Comparison of ENCODE assay signal across 25 mouse cellular contexts in the genomic region with DNA sequence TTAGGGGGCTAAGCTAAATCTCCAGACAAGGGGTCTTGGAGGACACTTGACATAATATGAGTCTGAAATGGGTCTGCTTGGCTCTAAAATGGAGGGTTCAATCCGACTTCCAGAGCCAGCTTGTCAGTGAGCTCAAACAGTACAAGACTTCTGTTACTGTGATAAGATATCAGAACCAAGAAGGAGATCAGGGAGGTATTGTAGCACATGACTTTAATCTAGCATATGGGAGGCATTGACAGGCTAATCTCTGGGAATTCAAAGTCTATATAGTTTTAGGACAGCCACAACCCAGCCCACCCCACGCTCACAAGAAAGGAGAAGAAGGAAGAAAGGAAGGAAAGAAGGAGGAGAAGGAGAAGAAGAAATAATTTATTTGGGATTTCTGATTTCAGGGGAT. TPM values are rescaled to one million over a fixed set of nuclear protein-coding genes. Genes with fewer than 3 reads are reported as not detected.
DNase-seq lines count a peak whose midpoint lies in the region; ATAC-seq and TF ChIP-seq lines count a peak whose summit lies in the region.
"Had no signal": no experiment of that assay in that cellular context is flagged by ENCODE, and none has a peak within 500 bp of the region (broad histone marks: within the 10 kb centered on the region; RNA-seq: fewer than 3 reads in every experiment).

No protein-coding gene starts in this region.

- no peak for DNase-seq in liver, embryonic 14.5 days (ENCODE audit: low read depth in 3 of 3, low spot score in 3 of 3)
- DNase-seq in liver = no peak
- DNase-seq in lung, adult 2 months = no peak
- no peak for DNase-seq in retina, embryonic 14.5 days (ENCODE audit: low spot score)
- DNase-seq: adrenal gland, adult 8-10 months; adrenal gland, postnatal 14 days; adrenal gland, postnatal 36 days; B cell, adult 2 months; cerebellum, adult 11-12 months; cerebellum, adult 2 months; cerebellum, adult 9-10 months; cerebellum, postnatal 10 days; cerebellum, postnatal 25 days; forebrain, postnatal 0 days had no signal

- 47% methylated on average over 2 of the region's 2 CpGs for WGBS in intestine, embryonic 16.5 days
- 38% methylated on average over 2 of the region's 2 CpGs for WGBS in intestine, postnatal 0 days
- WGBS in liver, embryonic 14.5 days (ENCODE audit: insufficient replicate concordance) = 19% methylated on average over 2 of the region's 2 CpGs
- WGBS in lung, adult 2 months = 52% methylated on average over 2 of the region's 2 CpGs

- H3K4me3 ChIP-seq in intestine, embryonic 16.5 days (ENCODE audit: low read length) = no peak overlapping the region
- H3K4me3 ChIP-seq in intestine, postnatal 0 days (ENCODE audit: low read depth, low read length) = no peak overlapping the region
- H3K4me3 ChIP-seq in liver, embryonic 14.5 days (ENCODE audit: insufficient read depth in 1 of 2, low read depth in 2 of 2, low read length in 2 of 2) = no peak overlapping the region
- H3K4me3 ChIP-seq in ES-Bruce4 (ENCODE audit: low read depth, low read length) = no peak overlapping the region
- H3K4me3 ChIP-seq in lung, adult 2 months (replicated peaks; ENCODE audit: extremely low read depth, low read depth, low read length) = no peak overlapping the region
- H3K4me3 ChIP-seq: embryonic facial prominence, embryonic 10.5 days; embryonic facial prominence, embryonic 12.5 days; forebrain, embryonic 13.5 days; forebrain, embryonic 15.5 days had no signal

- 0 out of 2 replicates have a peak, but pooled peaks cover 2% of the 10 kb centered on the region for H3K4me1 ChIP-seq in intestine, embryonic 16.5 days (ENCODE audit: control insufficient read depth, insufficient read depth, low read length)
- no peaks in the 10 kb centered on the region for H3K4me1 ChIP-seq in intestine, postnatal 0 days (replicated peaks; ENCODE audit: control insufficient read depth, insufficient read depth, low read length)
- peaks cover 2 to 24% of the 10 kb centered on the region in 2 experiments; a peak in 3 of 4 replicates for H3K4me1 ChIP-seq in liver, embryonic 14.5 days (replicated peaks; ENCODE audit: control insufficient read depth in 2 of 2, insufficient read depth in 2 of 2, low read length in 1 of 2)
- no peaks in the 10 kb centered on the region for H3K4me1 ChIP-seq in ES-Bruce4 (ENCODE audit: control insufficient read depth, insufficient read depth, low read length)
- peaks cover 4% of the 10 kb centered on the region for H3K4me1 ChIP-seq in lung, adult 2 months (ENCODE audit: control insufficient read depth, insufficient read depth, low read length)
- H3K4me1 ChIP-seq: embryonic facial prominence, embryonic 12.5 days had no signal

- no peak for TF ChIP-seq POLR2A in ES-Bruce4 (IDR thresholded peaks at IDR 0.05; ENCODE audit: insufficient read depth, low read length)
- no peak for TF ChIP-seq POLR2A in lung, adult 2 months (IDR thresholded peaks at IDR 0.05; ENCODE audit: borderline replicate concordance, extremely low read depth, low read depth, low read length)

- H3K9me3 ChIP-seq in intestine, embryonic 16.5 days (ENCODE audit: control insufficient read depth, low read length) = no peaks in the 10 kb centered on the region
- no peaks in the 10 kb centered on the region for H3K9me3 ChIP-seq in intestine, postnatal 0 days (ENCODE audit: control insufficient read depth)
- no peaks in the 10 kb centered on the region for H3K9me3 ChIP-seq in liver, embryonic 14.5 days (ENCODE audit: control insufficient read depth, low read length)
- no peaks in the 10 kb centered on the region for H3K9me3 ChIP-seq in ES-Bruce4 (replicated peaks; ENCODE audit: control insufficient read depth, insufficient read depth, low read length, poor library complexity, severe bottlenecking)
- H3K9me3 ChIP-seq: embryonic facial prominence, embryonic 10.5 days; embryonic facial prominence, embryonic 12.5 days; forebrain, embryonic 13.5 days; forebrain, embryonic 15.5 days had no signal

- peaks cover 5% of the 10 kb centered on the region; the same call in 1 of the 2 replicates for H3K27me3 ChIP-seq in intestine, embryonic 16.5 days (replicated peaks; ENCODE audit: control insufficient read depth, insufficient read depth, low read length)
- H3K27me3 ChIP-seq in intestine, postnatal 0 days (replicated peaks; ENCODE audit: control insufficient read depth, insufficient read depth, low read length) = no peaks in the 10 kb centered on the region
- no peaks in the 10 kb centered on the region for H3K27me3 ChIP-seq in liver, embryonic 14.5 days (ENCODE audit: control insufficient read depth, insufficient read depth, low read length)
- H3K27me3 ChIP-seq in ES-Bruce4 (ENCODE audit: control insufficient read depth, insufficient read depth, low read length, poor library complexity, severe bottlenecking) = no peaks in the 10 kb centered on the region
- H3K27me3 ChIP-seq: CH12.LX; forebrain, embryonic 15.5 days had no signal

- ATAC-seq in intestine, embryonic 16.5 days = no peak
- no peak for ATAC-seq in intestine, postnatal 0 days
- ATAC-seq in liver, embryonic 14.5 days (ENCODE audit: insufficient read depth) = no peak
- ATAC-seq: activated CD4-positive, CD25-positive, alpha-beta regulatory T cell, adult 4 months; CD4-positive, CD25-positive, alpha-beta regulatory T cell, adult 4 months; forebrain, embryonic 13.5 days; forebrain, embryonic 15.5 days; forebrain, postnatal 0 days; Patski had no signal

- TF ChIP-seq CTCF in intestine, postnatal 0 days (IDR thresholded peaks at IDR 0.05; ENCODE audit: low read depth) = no peak
- no peak for TF ChIP-seq CTCF in liver, embryonic 14.5 days (IDR thresholded peaks at IDR 0.05; ENCODE audit: low read depth)
- TF ChIP-seq CTCF in ES-Bruce4 (IDR thresholded peaks at IDR 0.05; ENCODE audit: low read depth, low read length) = no peak
- no peak for TF ChIP-seq CTCF in lung, adult 2 months (IDR thresholded peaks at IDR 0.05; ENCODE audit: insufficient read depth, low read length)

- H3K9ac ChIP-seq in intestine, embryonic 16.5 days (ENCODE audit: low read depth, low read length) = no peak overlapping the region
- H3K9ac ChIP-seq in intestine, postnatal 0 days (ENCODE audit: low read depth, low read length) = no peak overlapping the region
- H3K9ac ChIP-seq in liver, embryonic 14.5 days (replicated peaks) = no peak overlapping the region
- H3K9ac ChIP-seq in ES-Bruce4 (ENCODE audit: low read depth, poor library complexity, severe bottlenecking) = no peak overlapping the region
- H3K9ac ChIP-seq: embryonic facial prominence, embryonic 12.5 days; forebrain, embryonic 13.5 days; forebrain, embryonic 15.5 days; forebrain, postnatal 0 days had no signal

- H3K4me2 ChIP-seq in intestine, embryonic 16.5 days (ENCODE audit: low read depth, low read length) = no peak overlapping the region
- no peak overlapping the region for H3K4me2 ChIP-seq in intestine, postnatal 0 days (replicated peaks; ENCODE audit: low read depth)
- H3K4me2 ChIP-seq in liver, embryonic 14.5 days (ENCODE audit: low read depth) = no peak overlapping the region
- H3K4me2 ChIP-seq: embryonic facial prominence, embryonic 12.5 days; forebrain, embryonic 13.5 days; forebrain, embryonic 15.5 days had no signal

- no peaks in the 10 kb centered on the region for H3K36me3 ChIP-seq in intestine, embryonic 16.5 days (ENCODE audit: control insufficient read depth, insufficient read depth, low read length)
- H3K36me3 ChIP-seq in intestine, postnatal 0 days (ENCODE audit: control insufficient read depth, insufficient read depth) = no peaks in the 10 kb centered on the region
- H3K36me3 ChIP-seq in liver, embryonic 14.5 days (replicated peaks; ENCODE audit: control insufficient read depth, insufficient read depth, low read depth) = no peaks in the 10 kb centered on the region
- no peaks in the 10 kb centered on the region for H3K36me3 ChIP-seq in ES-Bruce4 (ENCODE audit: control insufficient read depth, insufficient read depth, low read length, poor library complexity, severe bottlenecking)
- H3K36me3 ChIP-seq: embryonic facial prominence, embryonic 10.5 days; embryonic facial prominence, embryonic 12.5 days; forebrain, embryonic 15.5 days had no signal

- H3K27ac ChIP-seq in intestine, embryonic 16.5 days (ENCODE audit: low read length) = peak overlapping the region; percentile 41; the same call in 1 of the 2 replicates
- H3K27ac ChIP-seq in intestine, postnatal 0 days (ENCODE audit: low read depth, low read length) = no peak overlapping the region
- no peak overlapping the region for H3K27ac ChIP-seq in liver, embryonic 14.5 days
- peak overlapping the region; percentile 44; the same call in 1 of the 2 replicates for H3K27ac ChIP-seq in ES-Bruce4 (ENCODE audit: insufficient read depth, low read length)
- H3K27ac ChIP-seq: embryonic facial prominence, embryonic 10.5 days; embryonic facial prominence, embryonic 12.5 days; forebrain, embryonic 13.5 days; forebrain, embryonic 15.5 days had no signal

- TF ChIP-seq EP300 in liver, embryonic 14.5 days (IDR thresholded peaks at IDR 0.05; ENCODE audit: low read depth) = peak; percentile 21; the same call in 1 of the 2 replicates
- TF ChIP-seq EP300 in ES-Bruce4 (IDR thresholded peaks at IDR 0.05; ENCODE audit: insufficient read depth, low read depth, low read length) = no peak

RNA-seq across cellular contexts. Expression of a gene that starts 47.1 kb away (rescaled TPM):
- 101 and 103 TPM in 2 replicates for polyA plus RNA-seq in intestine, embryonic 16.5 days (2015; fragmentation: Nextera tagmentation; extraction: Ambion mirVana)
- 84.5 and 92.6 TPM in 2 replicates for polyA plus RNA-seq in intestine, postnatal 0 days (2015; fragmentation: Nextera tagmentation; extraction: Ambion mirVana)
- 24.3 and 34.5 TPM in 2 replicates for polyA plus RNA-seq in liver, embryonic 14.5 days (2012; rRNA removed)
- 54.5 and 71.8 TPM in 2 replicates for polyA plus RNA-seq in liver, embryonic 14.5 days (2014; fragmentation: Nextera tagmentation; extraction: Ambion mirVana)
- 453 and 486 TPM in 2 replicates for polyA plus RNA-seq in ES-Bruce4 (2011; ENCODE audit: insufficient read depth, insufficient read length, low read depth, missing spikeins)
- polyA plus RNA-seq in lung, adult 2 months (2012; rRNA removed) = 24.6 and 30.1 TPM in 2 replicates

Comparison
In these comparisons a context has a peak if more than half of its experiments do, and no peak if none do; other contexts are left out.
1. H3K27ac ChIP-seq: peak in intestine, embryonic 16.5 days (single experiment) and ES-Bruce4 (single experiment); none in intestine, postnatal 0 days (single experiment) and liver, embryonic 14.5 days (single experiment).